Mouse (Mus musculus): ENCODE measurements around the gene Gm12790. TPM values are rescaled to one million over a fixed set of nuclear protein-coding genes. Genes with fewer than 3 reads are reported as not detected.

The Gm12790 gene
- not detected for total RNA-seq (2023)

GRCm38 (mm10) chr4:101980949-101981348 lies at the start of gene Gm12790:
Gene Gm12790, minus strand, starts transcription at chr4:101981049.

GRCm38 (mm10) chr4:101986326-101986725 lies 5.5 kb upstream of the Gm12790 start, which contains the start of gene Gm12789:
Gene Gm12789, plus strand, starts transcription at chr4:101986626.

DNA sequence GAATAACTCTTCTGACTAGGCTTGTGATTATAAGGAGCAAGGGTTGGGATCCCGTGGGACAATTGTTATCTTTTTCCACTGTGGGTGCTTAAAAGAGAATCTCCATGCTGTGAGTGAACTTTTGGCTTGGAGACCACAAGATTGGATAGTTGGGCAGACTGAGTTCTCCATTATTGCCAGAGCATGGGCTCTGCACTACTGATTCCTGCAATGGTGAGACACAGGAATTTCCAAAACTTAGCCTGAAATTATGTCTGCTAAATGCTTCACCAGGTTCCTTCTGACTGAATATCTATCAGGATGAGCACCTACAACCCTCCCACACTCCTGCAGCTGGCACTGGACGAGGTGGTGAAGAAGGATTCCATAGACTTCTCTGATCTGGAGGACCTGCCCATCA lies 40.7 kb downstream of the Gm12790 start, which contains the start of gene Gm12794:
Gene Gm12794 (plus strand): TSS at position 301 of the 400 bp plus-strand sequence.

Other genes starting within 250 kb of the Gm12790 start
- gene B020004J07Rik, start 137.0 kb downstream of the Gm12790 start, total RNA-seq (2023): not detected
- gene C130073F10Rik, start 87.3 kb downstream of the Gm12790 start, total RNA-seq (2023): not detected
- not detected for gene Gm12800, start 71.9 kb downstream of the Gm12790 start, total RNA-seq (2023)
- not detected for gene Gm12794, start 40.6 kb downstream of the Gm12790 start, total RNA-seq (2023)
- not detected for gene Gm12789, start 5.6 kb upstream of the Gm12790 start, total RNA-seq (2023)
- 100 to 1,000 TPM; 152 to 160 TPM for gene Pde4b, start 106.5 kb upstream of the Gm12790 start, total RNA-seq (2023)